Mouse (Mus musculus) heart, embryonic 14.5 days (tissue): ENCODE measurements at regions not wholly inside any gene's neighbourhood (a gene's known extent, or its start where the extent isn't known, plus 50 kb on each side); places are given as distances from the start of the nearest gene placed in this dataset.

Source experiments
- ATAC-seq: fragments of 200-750 bp; cut with Nextera tagmentation; 2 replicates; pipeline ENCODE4 v1.8.0; 2017; ENCODE audit warnings: low read depth, moderate TSS enrichment; ENCODE audit not compliant: insufficient number of reproducible peaks, insufficient read depth, low FRiP score
- H3K27ac ChIP-seq, 2 experiments: fragments of 200-500 bp in 1 of 2; fragments of 300-500 bp in 1 of 2; sonication (generic) in 1 of 2; replicated peaks in 1 of 2; 2 replicates each; pipeline ENCODE4 v1.5.1; 2012 to 2014; ENCODE audit warnings: low read depth in 2 of 2, low read length in 2 of 2, control low read depth in 1 of 2, mild to moderate bottlenecking in 1 of 2, mixed read lengths in 1 of 2; ENCODE audit not compliant: control insufficient read depth in 1 of 2, insufficient read depth in 1 of 2
- H3K27me3 ChIP-seq: fragments of 300-500 bp; sonication (generic); 2 replicates; pipeline ENCODE4 v1.6.1; 2014; ENCODE audit warnings: mild to moderate bottlenecking, low read length, control low read depth; ENCODE audit not compliant: control insufficient read depth, insufficient read depth
- H3K36me3 ChIP-seq: fragments of 300-500 bp; sonication (generic); 2 replicates; pipeline ENCODE4 v1.6.1; 2014; ENCODE audit warnings: mild to moderate bottlenecking, control low read depth, low read length, mixed read lengths; ENCODE audit not compliant: control insufficient read depth, insufficient read depth
- H3K4me1 ChIP-seq, 2 experiments: fragments of 200-500 bp in 1 of 2; fragments of 300-500 bp in 1 of 2; sonication (generic) in 1 of 2; 2 replicates each; pipeline ENCODE4 v1.6.1; 2012 to 2014; ENCODE audit warnings: low read length in 2 of 2, control low read depth in 1 of 2, mixed read lengths in 1 of 2; ENCODE audit not compliant: control insufficient read depth in 2 of 2, insufficient read depth in 2 of 2
- H3K4me2 ChIP-seq: fragments of 300-500 bp; sonication (generic); 2 replicates; pipeline ENCODE4 v1.6.1; 2014; ENCODE audit warnings: mild to moderate bottlenecking, low read length
- H3K4me3 ChIP-seq, 2 experiments: fragments of 200-500 bp in 1 of 2; fragments of 300-500 bp in 1 of 2; sonication (generic) in 1 of 2; 2 replicates each; pipeline ENCODE4 v1.5.1; 2012 to 2014; ENCODE audit warnings: low read length in 2 of 2, mild to moderate bottlenecking in 2 of 2, control low read depth in 1 of 2, low read depth in 1 of 2, moderate library complexity in 1 of 2; ENCODE audit not compliant: control insufficient read depth in 1 of 2, insufficient read depth in 1 of 2
- H3K9ac ChIP-seq: fragments of 300-500 bp; sonication (generic); 2 replicates; pipeline ENCODE4 v1.6.1; 2014; ENCODE audit warnings: mild to moderate bottlenecking, low read length
- H3K9me3 ChIP-seq: fragments of 300-500 bp; sonication (generic); 2 replicates; pipeline ENCODE4 v1.6.1; 2016; ENCODE audit warnings: low read length, control low read depth; ENCODE audit not compliant: control insufficient read depth
- WGBS: fragments of 180-500 bp; shearing (Covaris S2); extraction: QIAGEN DNeasy Blood & Tissue Kit; methylation state at CpG from one replicate; pipeline ENCODE4 v1.1.7; 2014; 5-methylcytosine and 5-hydroxymethylcytosine counted together

DNA sequence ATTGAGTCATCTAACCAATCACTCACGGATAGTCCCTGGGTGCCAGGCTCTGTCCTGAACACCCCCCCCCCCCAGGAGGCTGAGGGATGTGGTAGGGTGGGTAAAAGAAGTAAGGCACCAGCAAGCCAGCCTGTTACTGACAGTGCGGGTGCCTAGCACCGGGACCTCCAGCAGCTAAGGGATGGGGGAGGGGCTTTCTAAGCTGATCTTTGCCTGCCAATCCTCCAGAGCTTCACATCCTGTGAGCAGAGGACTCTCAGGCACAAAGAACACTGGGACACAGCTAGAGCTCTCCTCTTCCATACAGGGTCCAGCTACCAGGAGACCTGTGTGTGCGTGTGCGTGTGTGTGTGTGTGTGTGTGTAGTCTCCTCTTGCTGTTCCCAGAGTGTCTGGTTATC lies 215.9 kb downstream of the Matn1 start:
- H3K27me3 ChIP-seq = 0 out of 2 replicates have a peak, but pooled peaks cover 6% of the 10 kb centered on the region
- H3K9me3 ChIP-seq = no peaks in the 10 kb centered on the region
- H3K4me2 ChIP-seq = no peak overlapping the region
- H3K4me3 ChIP-seq = no peak overlapping the region
- ATAC-seq = no peak
- no peak overlapping the region for H3K9ac ChIP-seq
- no peak overlapping the region for H3K27ac ChIP-seq
- no peaks in the 10 kb centered on the region for H3K4me1 ChIP-seq
- H3K36me3 ChIP-seq = no peaks in the 10 kb centered on the region
- WGBS = 39% methylated on average over 5 of the region's 5 CpGs

DNA sequence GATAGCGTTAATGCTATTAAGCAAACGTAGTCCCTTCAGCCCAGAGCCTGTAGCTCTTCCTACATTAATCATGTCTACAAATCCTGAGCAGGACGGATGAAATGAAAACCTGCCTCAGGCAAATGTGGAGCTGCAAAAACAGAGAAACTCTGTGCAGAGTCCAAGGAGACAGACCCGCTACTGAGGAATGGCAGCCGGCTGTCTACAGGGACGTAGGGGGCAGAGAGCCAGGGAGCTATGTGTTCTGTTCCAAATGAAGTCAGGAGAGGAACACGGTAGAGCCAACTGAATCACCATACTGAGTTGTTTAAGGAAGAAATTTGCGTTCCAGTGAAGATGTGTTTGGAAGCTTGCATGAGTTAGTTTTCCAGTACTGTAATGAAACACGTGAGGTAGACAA lies 217.3 kb downstream of the Matn1 start:
- 78% methylated on average over 9 of the region's 9 CpGs for WGBS
- 0 out of 2 replicates have a peak, but pooled peaks cover 6% of the 10 kb centered on the region for H3K27me3 ChIP-seq
- no peak for ATAC-seq
- H3K27ac ChIP-seq = no peak overlapping the region
- no peak overlapping the region for H3K4me3 ChIP-seq
- no peak overlapping the region for H3K9ac ChIP-seq
- H3K9me3 ChIP-seq = no peaks in the 10 kb centered on the region
- no peaks in the 10 kb centered on the region for H3K4me1 ChIP-seq
- no peaks in the 10 kb centered on the region for H3K36me3 ChIP-seq
- H3K4me2 ChIP-seq = no peak overlapping the region

DNA sequence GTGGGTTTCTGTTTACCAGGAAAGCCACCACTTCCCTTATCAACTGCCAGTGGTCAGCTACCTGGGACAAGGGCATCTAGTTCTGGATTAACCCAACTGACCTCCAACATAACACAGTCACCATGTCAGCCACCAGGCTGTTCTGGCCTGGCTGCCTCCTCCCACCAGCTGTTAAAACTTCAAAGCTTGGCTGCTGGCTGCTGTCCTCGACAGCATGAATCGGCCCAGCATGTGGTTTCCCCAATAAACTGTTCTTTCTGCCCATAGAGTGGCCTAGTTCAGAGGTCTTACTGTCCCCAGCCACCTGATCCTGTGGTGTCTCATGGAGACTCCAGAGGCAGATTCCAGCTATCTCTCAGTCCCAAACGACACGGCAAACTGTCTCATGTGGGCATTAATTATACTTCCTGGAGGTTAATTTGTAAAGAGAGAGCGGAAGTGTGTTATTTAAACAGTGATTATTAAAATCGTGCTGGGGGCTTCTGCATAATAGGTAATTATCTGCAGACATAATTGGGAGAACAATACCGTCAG lies 219.7 kb downstream of the Matn1 start:
- no peaks in the 10 kb centered on the region for H3K27me3 ChIP-seq
- H3K27ac ChIP-seq = no peak overlapping the region
- ATAC-seq = no peak
- H3K9me3 ChIP-seq = no peaks in the 10 kb centered on the region
- no peaks in the 10 kb centered on the region for H3K4me1 ChIP-seq
- 58% methylated on average over 7 of the region's 7 CpGs for WGBS
- no peak overlapping the region for H3K4me3 ChIP-seq
- H3K36me3 ChIP-seq = no peaks in the 10 kb centered on the region
- no peak overlapping the region for H3K9ac ChIP-seq
- H3K4me2 ChIP-seq = no peak overlapping the region

DNA sequence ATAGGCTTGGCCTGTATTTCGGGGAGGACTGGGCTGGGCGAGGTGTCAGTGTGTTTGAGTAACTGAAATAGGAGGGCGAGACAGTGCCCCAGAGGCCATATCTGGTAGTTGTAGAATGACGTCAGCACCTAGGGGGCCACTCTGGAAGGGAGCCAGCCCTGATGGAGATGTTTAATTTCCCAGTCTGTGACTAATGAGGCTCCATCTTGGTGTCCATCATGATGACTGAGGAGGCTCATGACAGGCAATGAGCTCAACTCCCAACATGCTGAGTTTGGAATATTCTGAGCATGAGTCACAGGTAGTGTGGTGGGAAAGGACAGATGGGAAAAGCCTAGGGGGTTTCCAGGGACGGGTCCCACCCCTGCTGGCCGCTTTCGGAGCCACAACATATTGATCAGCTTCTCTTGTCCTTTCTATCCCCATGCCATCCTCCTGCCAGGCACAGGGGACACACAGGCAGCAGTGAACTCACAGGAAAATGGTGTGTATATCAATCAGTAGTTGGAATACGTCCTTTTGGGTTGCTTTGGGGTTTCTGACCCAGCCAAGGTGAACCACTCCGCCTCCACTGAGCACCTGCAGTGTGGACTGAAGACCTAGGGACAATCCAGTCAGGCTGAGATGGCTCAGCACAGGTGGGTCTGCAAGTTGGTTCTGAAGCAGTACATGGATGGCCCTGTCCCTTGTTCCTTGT lies 222.5 kb downstream of the Matn1 start:
- H3K4me2 ChIP-seq = no peak overlapping the region
- no peak overlapping the region for H3K4me3 ChIP-seq
- H3K9ac ChIP-seq = no peak overlapping the region
- H3K27me3 ChIP-seq = no peaks in the 10 kb centered on the region
- no peaks in the 10 kb centered on the region for H3K9me3 ChIP-seq
- 65% methylated on average over 9 of the region's 9 CpGs for WGBS
- no peaks in the 10 kb centered on the region for H3K4me1 ChIP-seq
- ATAC-seq = no peak
- H3K36me3 ChIP-seq = no peaks in the 10 kb centered on the region
- no peak overlapping the region for H3K27ac ChIP-seq

DNA sequence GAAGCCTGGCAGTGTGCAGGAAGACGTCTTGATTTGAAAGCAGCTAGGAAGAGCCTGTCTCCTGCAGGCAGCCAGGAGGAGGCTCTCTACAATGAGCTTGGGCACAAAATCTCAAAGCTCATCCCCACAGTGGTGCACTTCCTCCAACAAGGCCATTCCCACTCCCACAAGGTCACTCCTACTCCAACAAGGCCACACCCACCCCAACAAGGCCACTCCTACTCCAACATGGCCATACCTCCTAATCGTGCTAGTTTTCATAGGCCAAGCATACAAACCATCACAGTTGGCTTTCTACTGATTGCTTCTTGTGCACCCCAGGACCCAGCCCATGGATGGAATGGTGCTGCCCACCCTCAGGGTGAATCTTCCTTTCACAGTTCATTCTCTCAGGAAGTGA lies 223.7 kb downstream of the Matn1 start:
- H3K4me1 ChIP-seq = no peaks in the 10 kb centered on the region
- no peaks in the 10 kb centered on the region for H3K27me3 ChIP-seq
- WGBS = 90% methylated on average over 2 of the region's 2 CpGs
- H3K9ac ChIP-seq = no peak overlapping the region
- no peak overlapping the region for H3K4me2 ChIP-seq
- no peak overlapping the region for H3K4me3 ChIP-seq
- peaks cover 3% of the 10 kb centered on the region; the same call in 1 of the 2 replicates for H3K9me3 ChIP-seq
- no peak overlapping the region for H3K27ac ChIP-seq
- no peaks in the 10 kb centered on the region for H3K36me3 ChIP-seq
- ATAC-seq = no peak

DNA sequence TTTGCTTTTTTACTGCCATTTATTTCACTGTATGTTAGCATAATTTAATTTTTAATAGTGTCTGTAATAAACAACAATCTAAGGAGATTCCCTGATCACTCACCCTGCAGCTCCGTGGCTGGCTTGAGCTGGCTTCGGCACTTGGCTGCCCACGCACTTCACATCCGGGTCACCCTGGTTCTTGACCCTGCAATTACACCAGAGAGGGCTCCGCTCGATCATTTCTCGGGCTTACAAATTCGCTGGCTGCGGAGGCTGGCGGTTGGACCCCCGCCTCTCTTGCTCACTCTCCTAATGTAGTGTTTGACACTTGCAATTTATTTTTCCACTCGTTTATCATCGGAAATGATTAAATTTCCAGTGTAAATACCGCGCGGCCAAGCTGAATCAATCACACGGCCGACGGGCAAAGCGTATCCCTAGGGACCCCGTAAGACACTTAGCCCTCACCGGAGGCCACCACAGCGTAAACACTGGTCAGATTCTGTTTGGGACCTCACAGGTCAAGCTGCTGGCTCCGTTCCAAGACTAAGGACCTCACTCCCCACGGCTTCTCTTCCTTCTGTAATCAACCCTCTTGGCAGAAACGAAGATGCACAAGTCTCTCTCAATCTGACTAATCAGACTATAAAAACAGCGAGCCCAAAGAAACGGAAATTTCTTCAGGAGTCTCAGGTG lies 229.7 kb downstream of the Matn1 start:
- ATAC-seq = no peak
- no peaks in the 10 kb centered on the region; a peak in 1 of 4 replicates for H3K4me1 ChIP-seq
- H3K9me3 ChIP-seq = peaks cover 5% of the 10 kb centered on the region; the same call in 1 of the 2 replicates
- H3K9ac ChIP-seq = no peak overlapping the region
- no peak overlapping the region for H3K4me2 ChIP-seq
- WGBS = 77% methylated on average over 28 of the region's 28 CpGs
- H3K36me3 ChIP-seq = no peaks in the 10 kb centered on the region
- no peak overlapping the region for H3K27ac ChIP-seq
- H3K27me3 ChIP-seq = no peaks in the 10 kb centered on the region
- H3K4me3 ChIP-seq = no peak overlapping the region

DNA sequence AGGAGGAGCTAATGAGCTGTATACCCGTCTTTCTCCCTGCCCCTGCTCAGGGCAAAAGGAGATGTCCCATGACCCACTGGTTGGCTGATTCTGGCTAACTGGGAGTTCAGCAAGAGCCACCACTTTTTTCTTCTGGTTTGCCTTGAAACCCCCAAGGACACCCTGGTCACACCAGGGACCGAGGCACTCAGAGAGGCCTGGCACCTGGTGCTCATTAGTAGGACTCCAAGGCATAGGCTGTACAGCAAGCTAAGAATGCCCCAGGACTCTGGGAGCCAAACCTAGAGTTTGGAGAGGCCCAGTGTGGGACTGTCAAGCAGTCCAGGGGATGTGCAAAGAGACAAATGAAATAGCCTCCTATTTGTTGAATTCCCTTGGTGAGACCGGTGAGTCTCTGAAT lies 232.5 kb downstream of the Matn1 start:
- no peaks in the 10 kb centered on the region for H3K36me3 ChIP-seq
- H3K4me2 ChIP-seq = no peak overlapping the region
- H3K4me1 ChIP-seq = no peaks in the 10 kb centered on the region; a peak in 1 of 4 replicates
- no peak for ATAC-seq
- H3K4me3 ChIP-seq = no peak overlapping the region
- H3K9me3 ChIP-seq = peaks cover 5% of the 10 kb centered on the region; the same call in 1 of the 2 replicates
- H3K27ac ChIP-seq = no peak overlapping the region
- no peak overlapping the region for H3K9ac ChIP-seq
- no peaks in the 10 kb centered on the region for H3K27me3 ChIP-seq
- 35% methylated on average over 3 of the region's 3 CpGs for WGBS
